In genomic region chr16:24826390-24826789, GRCm38 (mm10) we compare ENCODE assay signal across 13 mouse cellular contexts.
DNase-seq lines count a peak whose midpoint lies in the region; ATAC-seq lines count a peak whose summit lies in the region.
"Had no signal": no experiment of that assay in that cellular context is flagged by ENCODE, and none has a peak within 500 bp of the region (broad histone marks: within the 10 kb centered on the region; RNA-seq: fewer than 3 reads in every experiment).

No protein-coding gene starts in this region.

- peak; percentile 18 for DNase-seq in layer of hippocampus, adult 11-12 months (ENCODE audit: low spot score)
- no peak for DNase-seq in layer of hippocampus, adult 18-20 months (ENCODE audit: low spot score in 2 of 2)
- DNase-seq in 416B (ENCODE audit: low read depth), result peak; percentile 94
- DNase-seq in embryo, embryonic 11 days, result no peak
- DNase-seq in kidney, adult 9 months, result no peak
- DNase-seq: adrenal gland, adult 8-10 months; cerebellum, postnatal 36 days; gastrocnemius, postnatal 10 days; liver, postnatal 0 days had no signal

- peak; percentile 14 for ATAC-seq in activated CD4-positive, CD25-positive, alpha-beta regulatory T cell, adult 4 months
- ATAC-seq in megakaryocyte-erythroid progenitor cell, adult 5-6 weeks (replicated peaks; ENCODE audit: low FRiP score, low TSS enrichment, poor library complexity, severe bottlenecking), result 0 out of 2 replicates have a peak, but pooled peaks have one; percentile 47
- ATAC-seq in erythroblast, adult 5-6 weeks (replicated peaks; ENCODE audit: low FRiP score, poor library complexity, severe bottlenecking), result no peak
- ATAC-seq: forebrain, embryonic 16.5 days; liver, postnatal 0 days had no signal

Comparison
In these comparisons a context has a peak if more than half of its experiments do, and no peak if none do; other contexts are left out.
1. DNase-seq: peak in layer of hippocampus, adult 11-12 months (single experiment) and 416B (single experiment); none in layer of hippocampus, adult 18-20 months (0 of 2), embryo, embryonic 11 days (single experiment) and kidney, adult 9 months (single experiment).